Mouse (Mus musculus): ENCODE results near the gene Tmem232.

- TF ChIP-seq CTCF (IDR thresholded peaks at IDR 0.05; ENCODE audit: low read depth, low read length), result no peak
- TF ChIP-seq TAL1 (conservative IDR thresholded peaks at IDR 0.05; ENCODE audit: low read depth, low read length), result no peak
- TF ChIP-seq GATA1 (IDR thresholded peaks at IDR 0.05; ENCODE audit: borderline replicate concordance, low read length), result no peak
- TF ChIP-seq POLR2AphosphoS5 (IDR thresholded peaks at IDR 0.05; ENCODE audit: insufficient replicate concordance, low read depth, low read length), result no peak
Measured at GRCm38 (mm10) chr17:65581440-65581839, 40.9 kb upstream of the Tmem232 start.
